Mouse (Mus musculus) stomach, embryonic 16.5 days (tissue): Measurements from ENCODE around the gene Pigx. TPM values are rescaled to one million over a fixed set of nuclear protein-coding genes. Genes with fewer than 3 reads are reported as not detected.
"Not testable (repeated sequence)": the region's sequence is repeated elsewhere in the genome, so short reads cannot be mapped to it uniquely, and the experiment has no call there.

Experiments used
- ATAC-seq: fragments of 200-750 bp; cut with Nextera tagmentation; 2 replicates; pipeline ENCODE4 v1.8.0; 2017; ENCODE audit warnings: moderate number of reproducible peaks, moderate TSS enrichment; ENCODE audit not compliant: insufficient read depth, low FRiP score
- H3K27ac ChIP-seq: fragments of 300-500 bp; sonication (generic); 2 replicates; pipeline ENCODE4 v1.5.1; 2014; ENCODE audit warnings: low read length
- H3K27me3 ChIP-seq: fragments of 300-500 bp; sonication (generic); 2 replicates; pipeline ENCODE4 v1.6.1; 2014; ENCODE audit warnings: low read length, control low read depth, mixed read lengths; ENCODE audit not compliant: control insufficient read depth, insufficient read depth
- H3K36me3 ChIP-seq: fragments of 300-500 bp; sonication (generic); 2 replicates; pipeline ENCODE4 v1.6.1; 2014; ENCODE audit warnings: low read length; ENCODE audit not compliant: control insufficient read depth, insufficient read depth
- H3K4me1 ChIP-seq: fragments of 300-500 bp; sonication (generic); 2 replicates; pipeline ENCODE4 v1.6.1; 2014; ENCODE audit warnings: low read length, control low read depth, mixed read lengths; ENCODE audit not compliant: control insufficient read depth, insufficient read depth
- H3K4me2 ChIP-seq: fragments of 300-500 bp; sonication (generic); 2 replicates; pipeline ENCODE4 v1.6.1; 2014; ENCODE audit warnings: low read depth, low read length, mixed read lengths
- H3K4me3 ChIP-seq: fragments of 300-500 bp; sonication (generic); replicated peaks from 2 replicates; pipeline ENCODE4 v1.5.1; 2014; ENCODE audit warnings: mild to moderate bottlenecking, low read length
- H3K9ac ChIP-seq: fragments of 300-500 bp; sonication (generic); 2 replicates; pipeline ENCODE4 v1.6.1; 2014; ENCODE audit warnings: low read length
- H3K9me3 ChIP-seq: fragments of 300-500 bp; sonication (generic); replicated peaks from 2 replicates; pipeline ENCODE4 v1.6.1; 2016; ENCODE audit warnings: low read length, control low read depth; ENCODE audit not compliant: control insufficient read depth
- WGBS: fragments of 180-500 bp; shearing (Covaris S2); extraction: QIAGEN DNeasy Blood & Tissue Kit; methylation state at CpG from one replicate; pipeline ENCODE4 v1.1.7; 2014; 5-methylcytosine and 5-hydroxymethylcytosine counted together
- polyA plus RNA-seq: library from polyadenylated mRNA; unstranded; fragments of >200 nt; fragmentation: Nextera tagmentation; extraction: Ambion mirVana; gene quantifications from 2 replicates; pipeline ENCODE4 v1.2.1, GENCODE M21; 2015

Gene Pigx
- polyA plus RNA-seq, 1 experiment from 2014 or later: 80.1 TPM

- Histone ChIP-seq H3K36me3 (no peaks in the 10 kb centered on the region), H3K4me3 (0 out of 2 replicates have a peak overlapping the region, but pooled peaks have one; percentile 1), H3K4me2 (peak overlapping the region; percentile 73)
Measured at GRCm38 (mm10) chr16:32076406-32076805, 23.1 kb downstream of the Pigx start.

GRCm38 (mm10) chr16:32075762-32076161 lies 23.8 kb downstream of the Pigx start:
- ATAC-seq: no peak
- WGBS: 17% methylated on average over 1 of the region's 1 CpGs
- Histone ChIP-seq H3K9me3 (no peaks in the 10 kb centered on the region), H3K4me3 (no peak overlapping the region), H3K27me3 (no peaks in the 10 kb centered on the region), H3K4me1 (peaks cover 18% of the 10 kb centered on the region), H3K27ac (no peak overlapping the region), H3K4me2 (no peak overlapping the region; the same call in 1 of the 2 replicates), H3K9ac (no peak overlapping the region), H3K36me3 (no peaks in the 10 kb centered on the region)

More at GRCm38 (mm10) chr16:32076406-32076805, 23.1 kb downstream of the Pigx start:
- no peak overlapping the region for H3K9ac ChIP-seq
- H3K27me3 ChIP-seq: no peaks in the 10 kb centered on the region
- 43% methylated on average over 3 of the region's 3 CpGs for WGBS
- H3K4me1 ChIP-seq: peaks cover 18% of the 10 kb centered on the region
- ATAC-seq: no peak
- H3K9me3 ChIP-seq: no peaks in the 10 kb centered on the region
- H3K27ac ChIP-seq: no peak overlapping the region

DNA sequence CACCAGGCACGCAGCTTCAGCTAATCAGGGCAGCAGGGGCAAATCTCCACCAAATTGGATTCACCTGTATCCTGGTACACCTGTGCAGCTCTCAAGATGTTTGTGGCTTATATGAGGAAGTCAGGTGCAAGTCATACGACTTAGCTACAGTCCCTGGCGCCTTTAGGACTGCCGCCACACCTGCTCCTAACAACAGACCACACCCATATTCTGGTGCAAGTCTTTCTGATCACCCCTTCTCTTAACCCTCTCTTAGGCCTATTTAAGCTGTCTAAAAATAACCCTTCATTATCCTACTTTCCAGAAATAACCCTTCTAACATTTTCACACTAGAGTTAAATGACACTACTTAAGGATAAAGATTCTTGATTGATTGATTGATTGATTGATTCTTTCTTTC lies 29.5 kb downstream of the Pigx start:
- WGBS: 45% methylated on average over 4 of the region's 4 CpGs

DNA sequence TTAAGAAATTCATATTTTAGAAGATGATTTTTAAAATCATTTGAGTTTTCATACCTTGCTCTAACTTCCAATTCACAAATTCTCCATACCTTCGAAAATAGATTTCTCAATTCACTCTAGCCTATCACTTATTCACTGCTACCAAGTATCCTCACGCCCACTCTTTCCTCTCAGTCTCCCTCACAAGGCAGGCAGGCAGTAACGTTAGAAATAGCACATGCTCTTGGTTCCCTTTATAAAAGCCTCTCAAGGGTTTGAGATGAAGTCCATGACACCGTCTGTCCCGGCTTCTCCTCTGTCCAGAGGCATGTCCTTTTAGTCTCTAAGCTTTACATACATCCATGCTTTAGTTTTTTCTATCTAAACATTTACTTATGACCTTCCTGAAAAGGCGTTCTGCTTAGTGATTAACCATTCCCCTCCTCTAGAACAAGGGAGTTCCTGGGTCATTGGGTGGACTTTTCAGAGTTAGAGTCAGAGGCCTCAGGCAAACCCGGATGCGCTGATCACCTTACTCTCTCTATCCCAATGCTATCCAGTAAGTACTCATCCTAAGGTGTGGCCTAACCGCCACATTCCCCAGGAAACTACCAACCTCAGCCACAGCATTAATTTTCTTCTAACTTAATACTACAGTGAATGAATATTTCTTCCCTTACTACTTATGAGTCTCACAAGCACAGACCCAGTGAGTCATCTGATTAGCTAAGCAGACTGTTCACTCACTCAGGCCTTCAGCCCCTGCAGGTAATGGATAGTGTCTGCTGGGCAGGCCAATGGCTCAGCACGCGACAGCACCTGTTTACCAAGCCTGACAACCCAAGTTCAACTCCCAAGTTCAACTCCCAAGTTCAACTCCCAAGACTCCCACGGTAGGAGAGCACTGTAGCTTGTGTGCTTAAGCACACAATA lies 30.9 kb downstream of the Pigx start:
- peak; percentile 70; the same call in 1 of the 2 replicates for ATAC-seq
- Histone ChIP-seq H3K4me2 (no peak overlapping the region), H3K27ac (peak overlapping the region; percentile 64)

More for the DNA sequence above, 29.5 kb downstream of the Pigx start:
- not testable (repeated sequence) for H3K36me3 ChIP-seq, H3K27me3 ChIP-seq, H3K4me1 ChIP-seq, H3K4me3 ChIP-seq, H3K4me2 ChIP-seq, ATAC-seq, H3K27ac ChIP-seq, H3K9ac ChIP-seq, H3K9me3 ChIP-seq

DNA sequence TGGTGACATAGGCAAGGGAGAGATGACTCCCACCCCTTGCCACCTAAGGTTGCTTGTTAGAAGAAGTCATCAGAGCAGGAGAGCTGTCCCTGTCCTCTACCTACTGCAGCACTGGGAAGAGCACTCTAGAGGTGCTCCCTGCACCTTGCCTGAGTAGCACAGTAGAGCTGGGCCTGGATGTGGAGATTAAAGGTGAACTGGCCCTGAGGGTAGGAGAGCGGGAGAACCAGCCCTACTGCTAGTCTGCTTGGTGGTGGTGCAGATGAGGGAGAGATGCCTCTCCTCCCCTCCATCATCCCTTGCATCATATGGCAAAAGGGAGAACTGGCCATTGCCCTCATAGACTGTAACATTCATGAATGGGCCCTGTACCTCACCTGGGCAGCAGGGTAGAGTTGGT lies 32.6 kb downstream of the Pigx start:
- Histone ChIP-seq H3K4me3 (no peak overlapping the region), H3K36me3 (no peaks in the 10 kb centered on the region), H3K4me1 (peaks cover 14% of the 10 kb centered on the region; the same call in 1 of the 2 replicates), H3K9ac (no peak overlapping the region), H3K27me3 (no peaks in the 10 kb centered on the region), H3K4me2 (no peak overlapping the region), H3K27ac (no peak overlapping the region), H3K9me3 (no peaks in the 10 kb centered on the region)
- ATAC-seq: no peak
- WGBS: 89% methylated on average over 1 of the region's 1 CpGs

More for the DNA sequence above, 30.9 kb downstream of the Pigx start:
- Histone ChIP-seq H3K36me3 (no peaks in the 10 kb centered on the region), H3K4me1 (peaks cover 14% of the 10 kb centered on the region; the same call in 1 of the 2 replicates), H3K4me3 (no peak overlapping the region), H3K27me3 (no peaks in the 10 kb centered on the region), H3K9ac (no peak overlapping the region), H3K9me3 (no peaks in the 10 kb centered on the region)
- 53% methylated on average over 12 of the region's 12 CpGs for WGBS

DNA sequence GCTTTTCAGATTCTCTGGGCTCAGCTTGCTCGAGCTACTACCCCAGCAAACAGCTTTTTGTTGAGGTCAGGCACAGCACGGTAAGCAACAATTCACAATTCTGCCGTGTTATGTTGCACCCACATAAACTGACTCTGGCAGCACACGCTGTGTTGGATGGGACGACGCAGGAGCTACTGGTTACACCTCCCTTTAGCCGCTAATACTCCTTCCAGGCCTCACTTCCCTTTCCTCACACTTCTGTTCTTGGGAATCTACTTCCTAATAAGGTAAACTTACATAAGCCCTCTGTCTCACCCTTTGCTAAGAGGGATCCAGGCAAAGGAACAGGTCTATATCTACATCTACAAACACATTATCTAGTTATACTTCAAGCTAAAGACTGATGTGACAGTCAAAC lies 35.6 kb downstream of the Pigx start:
- no peak overlapping the region for H3K4me2 ChIP-seq
- H3K4me3 ChIP-seq: no peak overlapping the region
- H3K27me3 ChIP-seq: no peaks in the 10 kb centered on the region
- no peaks in the 10 kb centered on the region for H3K9me3 ChIP-seq
- 68% methylated on average over 7 of the region's 7 CpGs for WGBS
- ATAC-seq: no peak
- H3K36me3 ChIP-seq: no peaks in the 10 kb centered on the region
- peak overlapping the region; percentile 32; the same call in 1 of the 2 replicates for H3K27ac ChIP-seq
- peaks cover 15% of the 10 kb centered on the region; the same call in 1 of the 2 replicates for H3K4me1 ChIP-seq
- no peak overlapping the region for H3K9ac ChIP-seq

DNA sequence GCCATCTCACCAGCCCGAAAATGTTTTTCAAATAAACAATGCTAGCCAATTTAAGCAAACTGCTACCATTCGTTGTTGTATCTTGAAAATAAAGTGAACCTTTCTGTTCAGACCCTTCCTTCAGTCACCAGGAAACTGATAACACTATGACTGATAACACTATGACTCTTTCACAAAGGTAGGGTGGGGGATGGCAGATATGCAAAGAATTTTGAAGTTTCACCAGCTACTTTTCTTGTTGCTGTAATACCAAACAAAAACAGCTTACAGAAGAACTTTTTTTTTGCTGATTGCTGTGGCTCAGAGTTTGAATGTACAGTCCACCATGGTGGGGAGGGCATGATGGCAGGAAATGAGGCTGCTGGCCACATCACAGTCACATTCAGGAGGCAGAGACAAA lies 37.3 kb downstream of the Pigx start:
- 58% methylated on average over 2 of the region's 2 CpGs for WGBS
- Histone ChIP-seq H3K4me1 (peaks cover 11% of the 10 kb centered on the region; the same call in 1 of the 2 replicates), H3K27me3 (no peaks in the 10 kb centered on the region), H3K4me3 (no peak overlapping the region), H3K4me2 (no peak overlapping the region), H3K9ac (no peak overlapping the region), H3K9me3 (no peaks in the 10 kb centered on the region), H3K36me3 (no peaks in the 10 kb centered on the region), H3K27ac (no peak overlapping the region)
- no peak for ATAC-seq

- Histone ChIP-seq H3K4me3 (no peak overlapping the region), H3K27ac (no peak overlapping the region), H3K9ac (no peak overlapping the region), H3K9me3 (no peaks in the 10 kb centered on the region), H3K36me3 (0 out of 2 replicates have a peak, but pooled peaks cover 4% of the 10 kb centered on the region), H3K4me2 (no peak overlapping the region), H3K4me1 (0 out of 2 replicates have a peak, but pooled peaks cover 11% of the 10 kb centered on the region), H3K27me3 (no peaks in the 10 kb centered on the region)
- whole genome bisulfite sequencing: 57% methylated on average over 6 of the region's 6 CpGs
- ATAC-seq: no peak
Measured at GRCm38 (mm10) chr16:32059840-32060523, 39.6 kb downstream of the Pigx start.

DNA sequence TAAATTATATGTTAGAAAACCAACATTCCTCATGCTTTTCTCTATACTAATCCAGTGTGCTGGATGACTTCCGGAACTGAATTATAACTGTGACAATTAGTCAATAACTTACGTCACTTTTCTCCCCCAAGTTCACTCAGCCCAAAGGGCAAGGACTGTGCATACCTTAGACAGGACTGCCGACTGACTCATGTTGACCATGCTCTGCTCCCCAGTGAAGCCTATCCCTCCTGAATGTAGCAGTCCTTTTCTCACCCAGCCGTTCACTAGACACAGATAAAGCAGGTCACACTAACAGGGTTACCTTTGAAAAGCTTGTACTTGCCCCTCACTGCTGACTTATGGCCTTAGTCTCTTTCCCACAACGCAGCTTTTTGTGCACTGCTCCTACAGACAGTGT lies 40.7 kb downstream of the Pigx start:
- H3K27me3 ChIP-seq: no peaks in the 10 kb centered on the region
- H3K4me2 ChIP-seq: no peak overlapping the region
- 0 out of 2 replicates have a peak, but pooled peaks cover 4% of the 10 kb centered on the region for H3K36me3 ChIP-seq
- H3K9ac ChIP-seq: no peak overlapping the region
- H3K9me3 ChIP-seq: no peaks in the 10 kb centered on the region
- H3K4me1 ChIP-seq: 0 out of 2 replicates have a peak, but pooled peaks cover 9% of the 10 kb centered on the region
- H3K4me3 ChIP-seq: no peak overlapping the region
- ATAC-seq: peak; percentile 62; the same call in 1 of the 2 replicates
- 58% methylated on average over 5 of the region's 5 CpGs for WGBS
- H3K27ac ChIP-seq: no peak overlapping the region
